Mouse (Mus musculus) midbrain, embryonic 10.5 days (tissue): ENCODE data around the gene Phf23. TPM values are rescaled to one million over a fixed set of nuclear protein-coding genes. Genes with fewer than 3 reads are reported as not detected.

Experiments used
- DNase-seq: peaks from one replicate; pipeline ENCODE4 v3.0.0-alpha.2; 2017; ENCODE audit warnings: low spot score
- H3K27ac ChIP-seq: fragments of 300-500 bp; sonication (generic); replicated peaks from 2 replicates; pipeline ENCODE4 v1.5.1; 2016; ENCODE audit warnings: mild to moderate bottlenecking
- H3K27me3 ChIP-seq: fragments of 300-500 bp; sonication (generic); 2 replicates; pipeline ENCODE4 v1.6.1; 2016; ENCODE audit warnings: low read depth, mild to moderate bottlenecking; ENCODE audit not compliant: poor library complexity, severe bottlenecking
- H3K36me3 ChIP-seq: fragments of 300-500 bp; sonication (generic); 2 replicates; pipeline ENCODE4 v1.6.1; 2016; ENCODE audit warnings: mild to moderate bottlenecking, moderate library complexity
- H3K4me1 ChIP-seq: fragments of 300-500 bp; sonication (generic); 2 replicates; pipeline ENCODE4 v1.6.1; 2016
- H3K4me3 ChIP-seq: fragments of 300-500 bp; sonication (generic); 2 replicates; pipeline ENCODE4 v1.5.1; 2016; ENCODE audit warnings: mild to moderate bottlenecking, moderate library complexity
- H3K9me3 ChIP-seq: fragments of 300-500 bp; sonication (generic); replicated peaks from 2 replicates; pipeline ENCODE4 v1.6.1; 2016; ENCODE audit warnings: mild to moderate bottlenecking
- WGBS: fragments of 180-500 bp; shearing (Covaris S2); methylation state at CpG from one replicate; pipeline ENCODE4 v1.1.7; 2016; 5-methylcytosine and 5-hydroxymethylcytosine counted together
- polyA plus RNA-seq: library from polyadenylated mRNA; unstranded; fragments of >200 nt; fragmentation: Nextera tagmentation; extraction: Ambion mirVana; gene quantifications from 2 replicates; pipeline ENCODE4 v1.2.1, GENCODE M21; 2016

Phf23 gene
- polyA plus RNA-seq, 1 experiment from 2014 or later = 95.1 TPM

GRCm38 (mm10) chr11:69980196-69981140 is 15.1 kb upstream of the Phf23 start:
- Histone ChIP-seq H3K27me3 (no peaks in the 10 kb centered on the region), H3K4me3 (peak overlapping the region; percentile 99), H3K4me1 (peaks cover 39% of the 10 kb centered on the region), H3K9me3 (no peaks in the 10 kb centered on the region), H3K36me3 (peaks cover 62% of the 10 kb centered on the region), H3K27ac (peak overlapping the region; percentile 99)
- under 1% methylated on average over 53 of the region's 60 CpGs for WGBS
- DNase-seq = peak; percentile 99

GRCm38 (mm10) chr11:69981141-69981762 is 14.3 kb upstream of the Phf23 start, which contains the start of gene Ctdnep1:
Gene Ctdnep1 (plus strand): TSS chr11:69981156.
- H3K9me3 ChIP-seq = no peaks in the 10 kb centered on the region
- H3K4me3 ChIP-seq = peak within 1 kb of the TSS; percentile 99
- H3K27ac ChIP-seq = peak within 1 kb of the TSS; percentile 99
- under 1% methylated on average over 43 of the region's 43 CpGs for whole genome bisulfite sequencing
- peaks cover 60% of the 10 kb centered on the region for H3K36me3 ChIP-seq
- no peaks in the 10 kb centered on the region for H3K27me3 ChIP-seq
- H3K4me1 ChIP-seq = peaks cover 39% of the 10 kb centered on the region
- no peak for DNase-seq

GRCm38 (mm10) chr11:69982225-69982624 is 13.4 kb upstream of the Phf23 start, which contains the start of gene Elp5:
Gene Elp5 (minus strand): TSS chr11:69982517.
- Histone ChIP-seq H3K36me3 (peaks cover 60% of the 10 kb centered on the region), H3K27ac (peak within 1 kb of the TSS; percentile 99), H3K4me1 (peaks cover 39% of the 10 kb centered on the region), H3K4me3 (peak within 1 kb of the TSS; percentile 99), H3K27me3 (no peaks in the 10 kb centered on the region), H3K9me3 (no peaks in the 10 kb centered on the region)
- 65% methylated on average over 8 of the region's 8 CpGs for WGBS
- no peak for DNase-seq

- no peak for DNase-seq
Observed at GRCm38 (mm10) chr11:69982877-69983276, 12.7 kb upstream of the Phf23 start.

GRCm38 (mm10) chr11:69983377-69983776 is 12.2 kb upstream of the Phf23 start:
- peak overlapping the region; percentile 99 for H3K4me3 ChIP-seq
- 0 out of 2 replicates have a peak overlapping the region, but pooled peaks have one; percentile 18 for H3K27ac ChIP-seq
- peaks cover 39% of the 10 kb centered on the region for H3K4me1 ChIP-seq
- peaks cover 60% of the 10 kb centered on the region for H3K36me3 ChIP-seq
- no peaks in the 10 kb centered on the region for H3K9me3 ChIP-seq
- no peak for DNase-seq
- 87% methylated on average over 4 of the region's 4 CpGs for WGBS
- no peaks in the 10 kb centered on the region for H3K27me3 ChIP-seq

More at GRCm38 (mm10) chr11:69982877-69983276, 12.7 kb upstream of the Phf23 start:
- 37% methylated on average over 5 of the region's 5 CpGs for WGBS
- Histone ChIP-seq H3K36me3 (peaks cover 60% of the 10 kb centered on the region), H3K9me3 (no peaks in the 10 kb centered on the region), H3K4me1 (peaks cover 39% of the 10 kb centered on the region), H3K4me3 (peak overlapping the region; percentile 99), H3K27ac (peak overlapping the region; percentile 18; the same call in 1 of the 2 replicates), H3K27me3 (no peaks in the 10 kb centered on the region)

GRCm38 (mm10) chr11:69984431-69984830 is 11.1 kb upstream of the Phf23 start:
- WGBS = 92% methylated on average over 8 of the region's 8 CpGs
- Histone ChIP-seq H3K27ac (no peak overlapping the region), H3K9me3 (no peaks in the 10 kb centered on the region), H3K4me3 (peak overlapping the region; percentile 4; the same call in 1 of the 2 replicates), H3K27me3 (no peaks in the 10 kb centered on the region), H3K4me1 (peaks cover 30% of the 10 kb centered on the region), H3K36me3 (peaks cover 65% of the 10 kb centered on the region)
- DNase-seq = no peak

- WGBS = 93% methylated on average over 8 of the region's 8 CpGs
- Histone ChIP-seq H3K27ac (no peak overlapping the region), H3K4me3 (0 out of 2 replicates have a peak overlapping the region, but pooled peaks have one; percentile 0), H3K4me1 (peaks cover 24% of the 10 kb centered on the region), H3K36me3 (peaks cover 74% of the 10 kb centered on the region), H3K9me3 (no peaks in the 10 kb centered on the region), H3K27me3 (no peaks in the 10 kb centered on the region)
- no peak for DNase-seq
Observed at GRCm38 (mm10) chr11:69989949-69990348, 5.6 kb upstream of the Phf23 start.

- Histone ChIP-seq H3K36me3 (peaks cover 65% of the 10 kb centered on the region), H3K27ac (peak within 1 kb of the TSS; percentile 94), H3K27me3 (no peaks in the 10 kb centered on the region), H3K9me3 (no peaks in the 10 kb centered on the region), H3K4me3 (peak within 1 kb of the TSS; percentile 82), H3K4me1 (peaks cover 27% of the 10 kb centered on the region)
- DNase-seq = peak; percentile 94
- under 1% methylated on average over 40 of the region's 40 CpGs for WGBS
Observed at GRCm38 (mm10) chr11:69990850-69991691, 4.5 kb upstream of the Phf23 start, which contains the start of gene Gabarap. Gene Gabarap (plus strand): TSS chr11:69991143.

- Histone ChIP-seq H3K9me3 (no peaks in the 10 kb centered on the region), H3K36me3 (peaks cover 58% of the 10 kb centered on the region), H3K4me1 (peaks cover 27% of the 10 kb centered on the region), H3K27ac (peak overlapping the region; percentile 94), H3K4me3 (peak overlapping the region; percentile 82), H3K27me3 (no peaks in the 10 kb centered on the region)
- DNase-seq = no peak
- WGBS = under 1% methylated on average over 15 of the region's 15 CpGs
Observed at GRCm38 (mm10) chr11:69991711-69992110, 3.9 kb upstream of the Phf23 start.

GRCm38 (mm10) chr11:69992396-69992795 is 3.2 kb upstream of the Phf23 start:
- H3K9me3 ChIP-seq = no peaks in the 10 kb centered on the region
- WGBS = 89% methylated on average over 10 of the region's 10 CpGs

GRCm38 (mm10) chr11:69992932-69993331 is 2.6 kb upstream of the Phf23 start:
- peaks cover 50% of the 10 kb centered on the region for H3K36me3 ChIP-seq
- WGBS = 90% methylated on average over 3 of the region's 3 CpGs
- H3K4me3 ChIP-seq = peak overlapping the region; percentile 82; the same call in 1 of the 2 replicates
- H3K27ac ChIP-seq = no peak overlapping the region
- H3K9me3 ChIP-seq = no peaks in the 10 kb centered on the region
- H3K27me3 ChIP-seq = no peaks in the 10 kb centered on the region
- no peak for DNase-seq
- H3K4me1 ChIP-seq = peaks cover 39% of the 10 kb centered on the region

More at GRCm38 (mm10) chr11:69992396-69992795, 3.2 kb upstream of the Phf23 start:
- Histone ChIP-seq H3K27ac (peak overlapping the region; percentile 55; the same call in 1 of the 2 replicates), H3K36me3 (peaks cover 52% of the 10 kb centered on the region), H3K27me3 (no peaks in the 10 kb centered on the region), H3K4me1 (peaks cover 33% of the 10 kb centered on the region), H3K4me3 (peak overlapping the region; percentile 82)
- DNase-seq = no peak
